Mouse (Mus musculus) kidney, embryonic 15.5 days (tissue): ENCODE data around the gene Olah. TPM values are rescaled to one million over a fixed set of nuclear protein-coding genes. Genes with fewer than 3 reads are reported as not detected.
"Not testable (repeated sequence)": the region's sequence is repeated elsewhere in the genome, so short reads cannot be mapped to it uniquely, and the experiment has no call there.

ENCODE experiments used
- ATAC-seq: fragments of 200-750 bp; cut with Nextera tagmentation; replicated peaks from 2 replicates; pipeline ENCODE4 v1.8.0; 2017; ENCODE audit warnings: moderate TSS enrichment; ENCODE audit not compliant: low FRiP score
- H3K27ac ChIP-seq: fragments of 300-500 bp; sonication (generic); 2 replicates; pipeline ENCODE4 v1.5.1; 2015; ENCODE audit warnings: mild to moderate bottlenecking, inconsistent platforms
- H3K27me3 ChIP-seq: fragments of 300-500 bp; sonication (generic); 2 replicates; pipeline ENCODE4 v1.6.1; 2015; ENCODE audit warnings: inconsistent platforms
- H3K36me3 ChIP-seq: fragments of 300-500 bp; sonication (generic); 2 replicates; pipeline ENCODE4 v1.6.1; 2015; ENCODE audit warnings: inconsistent platforms
- H3K4me1 ChIP-seq: fragments of 300-500 bp; sonication (generic); 2 replicates; pipeline ENCODE4 v1.6.1; 2015; ENCODE audit warnings: inconsistent platforms
- H3K4me2 ChIP-seq: fragments of 300-500 bp; sonication (generic); 2 replicates; pipeline ENCODE4 v1.6.1; 2015; ENCODE audit warnings: moderate library complexity, mild to moderate bottlenecking, inconsistent platforms
- H3K4me3 ChIP-seq: fragments of 300-500 bp; sonication (generic); replicated peaks from 2 replicates; pipeline ENCODE4 v1.5.1; 2015; ENCODE audit warnings: mild to moderate bottlenecking, inconsistent platforms
- H3K9ac ChIP-seq: fragments of 300-500 bp; sonication (generic); 2 replicates; pipeline ENCODE4 v1.6.1; 2015; ENCODE audit warnings: mild to moderate bottlenecking, inconsistent platforms
- H3K9me3 ChIP-seq: fragments of 300-500 bp; sonication (generic); replicated peaks from 2 replicates; pipeline ENCODE4 v1.6.1; 2016; ENCODE audit warnings: inconsistent platforms
- WGBS: fragments of 180-500 bp; shearing (Covaris S2); methylation state at CpG from one replicate; pipeline ENCODE4 v1.1.7; 2015; ENCODE audit warnings: mixed read lengths; 5-methylcytosine and 5-hydroxymethylcytosine counted together
- polyA plus RNA-seq: library from polyadenylated mRNA; unstranded; fragments of >200 nt; fragmentation: Nextera tagmentation; extraction: Ambion mirVana; gene quantifications from 2 replicates; pipeline ENCODE4 v1.2.1, GENCODE M21; 2015

The Olah gene
- polyA plus RNA-seq = not detected in 2 replicates

GRCm38 (mm10) chr2:3397110-3397509 is at the start of gene Olah:
Gene Olah, minus strand, starts transcription at chr2:3397210.
- H3K9me3 ChIP-seq, H3K4me1 ChIP-seq, H3K27me3 ChIP-seq, ATAC-seq, H3K36me3 ChIP-seq, H3K4me3 ChIP-seq, H3K4me2 ChIP-seq, H3K9ac ChIP-seq, H3K27ac ChIP-seq: not testable (repeated sequence)
- 74% methylated on average over 10 of the region's 10 CpGs for WGBS

- Histone ChIP-seq H3K9me3 (no peaks in the 10 kb centered on the region), H3K27me3 (no peaks in the 10 kb centered on the region), H3K9ac (no peak overlapping the region), H3K4me1 (peaks cover 7% of the 10 kb centered on the region; the same call in 1 of the 2 replicates), H3K4me2 (no peak overlapping the region), H3K36me3 (peaks cover 12% of the 10 kb centered on the region), H3K4me3 (no peak overlapping the region), H3K27ac (no peak overlapping the region)
- peak; percentile 74; the same call in 1 of the 2 replicates for ATAC-seq
- WGBS = 38% methylated on average over 4 of the region's 4 CpGs
These were observed 49.0 kb upstream of the Olah start for GRCm38 (mm10) chr2:3445984-3446383.

GRCm38 (mm10) chr2:3444206-3444605 is 47.2 kb upstream of the Olah start:
- Histone ChIP-seq H3K9ac (no peak overlapping the region), H3K4me2 (no peak overlapping the region), H3K9me3 (no peaks in the 10 kb centered on the region), H3K36me3 (peaks cover 13% of the 10 kb centered on the region), H3K4me3 (no peak overlapping the region), H3K27me3 (no peaks in the 10 kb centered on the region), H3K27ac (no peak overlapping the region), H3K4me1 (peaks cover 7% of the 10 kb centered on the region; the same call in 1 of the 2 replicates)
- no peak for ATAC-seq
- 78% methylated on average over 7 of the region's 7 CpGs for WGBS

GRCm38 (mm10) chr2:3437956-3438355 is 40.9 kb upstream of the Olah start:
- no peak overlapping the region for H3K4me2 ChIP-seq
- ATAC-seq = no peak
- no peaks in the 10 kb centered on the region for H3K9me3 ChIP-seq
- no peak overlapping the region for H3K9ac ChIP-seq
- H3K27me3 ChIP-seq = no peaks in the 10 kb centered on the region
- H3K27ac ChIP-seq = no peak overlapping the region
- WGBS = 70% methylated on average over 7 of the region's 7 CpGs
- H3K36me3 ChIP-seq = peaks cover 9% of the 10 kb centered on the region
- no peak overlapping the region for H3K4me3 ChIP-seq
- H3K4me1 ChIP-seq = 0 out of 2 replicates have a peak, but pooled peaks cover 5% of the 10 kb centered on the region

- peak; percentile 54; the same call in 1 of the 2 replicates for ATAC-seq
- H3K27me3 ChIP-seq = no peaks in the 10 kb centered on the region
- H3K9me3 ChIP-seq = no peaks in the 10 kb centered on the region
- WGBS = 66% methylated on average over 6 of the region's 6 CpGs
- peaks cover 2% of the 10 kb centered on the region; the same call in 1 of the 2 replicates for H3K36me3 ChIP-seq
- H3K9ac ChIP-seq = no peak overlapping the region
- H3K27ac ChIP-seq = no peak overlapping the region
- no peak overlapping the region for H3K4me2 ChIP-seq
- H3K4me1 ChIP-seq = 0 out of 2 replicates have a peak, but pooled peaks cover 5% of the 10 kb centered on the region
- H3K4me3 ChIP-seq = no peak overlapping the region
These were observed 38.5 kb upstream of the Olah start for GRCm38 (mm10) chr2:3435369-3436061.

- Histone ChIP-seq H3K9ac (no peak overlapping the region), H3K36me3 (no peaks in the 10 kb centered on the region), H3K27ac (no peak overlapping the region), H3K27me3 (no peaks in the 10 kb centered on the region), H3K4me1 (0 out of 2 replicates have a peak, but pooled peaks cover 5% of the 10 kb centered on the region), H3K4me2 (no peak overlapping the region), H3K9me3 (no peaks in the 10 kb centered on the region), H3K4me3 (no peak overlapping the region)
- WGBS = 70% methylated on average over 9 of the region's 9 CpGs
- no peak for ATAC-seq
These were observed 33.9 kb upstream of the Olah start for GRCm38 (mm10) chr2:3430956-3431355.

- H3K4me1 ChIP-seq = peaks cover 10% of the 10 kb centered on the region
- H3K36me3 ChIP-seq = no peaks in the 10 kb centered on the region
- H3K4me3 ChIP-seq = peak overlapping the region; percentile 58
- no peaks in the 10 kb centered on the region for H3K27me3 ChIP-seq
- H3K9me3 ChIP-seq = no peaks in the 10 kb centered on the region
- ATAC-seq = no peak
- WGBS = 5% methylated on average over 9 of the region's 10 CpGs
- no peak overlapping the region for H3K27ac ChIP-seq
- peak overlapping the region; percentile 86 for H3K4me2 ChIP-seq
- H3K9ac ChIP-seq = peak overlapping the region; percentile 41
These were observed 27.5 kb upstream of the Olah start for GRCm38 (mm10) chr2:3424579-3424910.

GRCm38 (mm10) chr2:3423841-3424578 is 27.0 kb upstream of the Olah start, which contains the start of gene Dclre1c:
Gene Dclre1c, plus strand, starts transcription at chr2:3424131.
- Histone ChIP-seq H3K27me3 (no peaks in the 10 kb centered on the region), H3K4me3 (peak within 1 kb of the TSS; percentile 58), H3K36me3 (no peaks in the 10 kb centered on the region), H3K4me1 (peaks cover 10% of the 10 kb centered on the region), H3K27ac (no peak within 1 kb of the TSS), H3K9me3 (no peaks in the 10 kb centered on the region), H3K4me2 (peak within 1 kb of the TSS; percentile 86), H3K9ac (peak within 1 kb of the TSS; percentile 41)
- WGBS = 2% methylated on average over 29 of the region's 29 CpGs
- peak; percentile 99 for ATAC-seq

- no peak for ATAC-seq
- H3K4me2 ChIP-seq = peak within 1 kb of the TSS; percentile 86
- no peak within 1 kb of the TSS for H3K4me3 ChIP-seq
- WGBS = 72% methylated on average over 3 of the region's 3 CpGs
- H3K9me3 ChIP-seq = no peaks in the 10 kb centered on the region
- H3K27me3 ChIP-seq = peaks cover 7% of the 10 kb centered on the region
- H3K27ac ChIP-seq = no peak within 1 kb of the TSS
- no peak within 1 kb of the TSS for H3K9ac ChIP-seq
- peaks cover 10% of the 10 kb centered on the region for H3K4me1 ChIP-seq
- H3K36me3 ChIP-seq = no peaks in the 10 kb centered on the region
These were observed 25.5 kb upstream of the Olah start, which contains the start of gene Meig1 for GRCm38 (mm10) chr2:3422548-3422947. Gene Meig1, minus strand, starts transcription at chr2:3422648.

- 74% methylated on average over 4 of the region's 4 CpGs for WGBS
- no peak overlapping the region for H3K4me3 ChIP-seq
- no peak overlapping the region for H3K4me2 ChIP-seq
- H3K4me1 ChIP-seq = peaks cover 10% of the 10 kb centered on the region
- no peaks in the 10 kb centered on the region for H3K36me3 ChIP-seq
- H3K27me3 ChIP-seq = peaks cover 22% of the 10 kb centered on the region
- H3K27ac ChIP-seq = no peak overlapping the region
- ATAC-seq = no peak
- no peaks in the 10 kb centered on the region for H3K9me3 ChIP-seq
- no peak overlapping the region for H3K9ac ChIP-seq
These were observed 23.1 kb upstream of the Olah start for GRCm38 (mm10) chr2:3420157-3420556.

GRCm38 (mm10) chr2:3418883-3419431 is 21.9 kb upstream of the Olah start:
- Histone ChIP-seq H3K9ac (0 out of 2 replicates have a peak overlapping the region, but pooled peaks have one; percentile 8), H3K36me3 (no peaks in the 10 kb centered on the region), H3K27me3 (peaks cover 25% of the 10 kb centered on the region), H3K27ac (no peak overlapping the region), H3K4me3 (peak overlapping the region; percentile 54), H3K4me1 (peaks cover 3% of the 10 kb centered on the region), H3K4me2 (peak overlapping the region; percentile 73), H3K9me3 (no peaks in the 10 kb centered on the region)
- WGBS = 1% methylated on average over 38 of the region's 38 CpGs
- ATAC-seq = peak; percentile 96

GRCm38 (mm10) chr2:3415676-3416075 is 18.7 kb upstream of the Olah start:
- Histone ChIP-seq H3K4me3 (no peak overlapping the region), H3K9me3 (no peaks in the 10 kb centered on the region), H3K27ac (no peak overlapping the region), H3K27me3 (peaks cover 25% of the 10 kb centered on the region), H3K9ac (no peak overlapping the region), H3K4me2 (no peak overlapping the region), H3K36me3 (no peaks in the 10 kb centered on the region), H3K4me1 (no peaks in the 10 kb centered on the region)
- no peak for ATAC-seq
- WGBS = 41% methylated on average over 1 of the region's 1 CpGs
